Mouse (Mus musculus) ovary, adult 18-20 months (tissue): ENCODE results near the gene Mmp2.
"Not testable (repeated sequence)": the region's sequence is repeated elsewhere in the genome, so short reads cannot be mapped to it uniquely, and the experiment has no call there.

Source experiments
- DNase-seq: peaks from one replicate; pipeline ENCODE4 v3.0.0; 2022; ENCODE audit warnings: low spot score, mixed read lengths

Gene Mmp2

DNA sequence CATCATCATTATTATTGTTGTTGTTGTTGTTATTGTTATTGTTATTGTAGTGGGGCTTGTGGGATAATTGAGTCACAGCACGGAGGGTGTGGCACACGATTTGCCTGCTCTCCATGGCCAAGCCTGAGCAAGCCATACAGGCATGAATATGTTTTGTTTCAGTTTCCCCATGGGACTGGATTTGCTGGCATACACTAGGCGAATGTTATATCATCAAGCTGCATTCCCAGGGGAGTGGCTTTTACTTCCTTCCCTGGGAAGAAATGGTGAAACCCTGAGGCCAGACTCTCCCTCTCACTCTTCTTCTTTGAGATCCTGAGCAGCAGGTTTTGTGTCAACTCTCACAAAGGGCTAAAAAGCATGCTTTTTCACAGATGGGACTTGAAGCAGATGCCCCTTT is 11.5 kb downstream of the Mmp2 start:
- no peak for DNase-seq

DNA sequence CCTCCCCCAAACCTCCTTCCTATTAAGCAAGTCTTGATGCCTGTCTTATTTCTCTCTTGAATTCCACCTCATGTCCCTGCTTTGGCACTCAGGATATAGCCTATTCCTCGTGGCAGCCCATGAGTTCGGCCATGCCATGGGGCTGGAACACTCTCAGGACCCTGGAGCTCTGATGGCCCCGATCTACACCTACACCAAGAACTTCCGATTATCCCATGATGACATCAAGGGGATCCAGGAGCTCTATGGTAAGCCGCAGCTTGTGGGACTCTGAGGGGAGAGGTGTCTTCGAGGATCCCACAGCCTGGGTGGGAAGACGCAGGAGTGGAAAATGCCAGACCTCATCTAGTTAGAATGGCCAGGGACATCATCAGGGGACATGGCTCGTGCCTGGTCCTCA is 12.1 kb downstream of the Mmp2 start:
- DNase-seq, result no peak

DNA sequence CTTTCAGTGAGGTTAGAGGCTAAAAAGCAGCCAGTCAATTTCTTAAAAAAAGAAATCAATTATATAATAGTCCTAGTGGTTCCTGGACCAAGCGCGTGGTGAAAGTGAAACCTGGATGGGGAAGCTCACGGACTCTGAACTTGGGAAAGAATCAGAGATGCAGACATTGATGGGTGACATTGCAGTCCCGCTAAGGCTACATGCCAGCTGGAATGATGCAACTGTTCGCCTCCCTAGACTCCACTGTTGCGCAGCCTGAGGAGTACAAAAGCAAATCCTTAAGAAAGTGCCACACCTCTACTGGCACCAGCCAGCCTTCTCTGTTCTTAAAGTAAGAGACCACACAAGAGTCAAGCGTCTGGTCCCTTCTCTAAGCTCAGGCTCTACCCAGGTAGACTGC is 12.8 kb downstream of the Mmp2 start:
- DNase-seq, result no peak

DNA sequence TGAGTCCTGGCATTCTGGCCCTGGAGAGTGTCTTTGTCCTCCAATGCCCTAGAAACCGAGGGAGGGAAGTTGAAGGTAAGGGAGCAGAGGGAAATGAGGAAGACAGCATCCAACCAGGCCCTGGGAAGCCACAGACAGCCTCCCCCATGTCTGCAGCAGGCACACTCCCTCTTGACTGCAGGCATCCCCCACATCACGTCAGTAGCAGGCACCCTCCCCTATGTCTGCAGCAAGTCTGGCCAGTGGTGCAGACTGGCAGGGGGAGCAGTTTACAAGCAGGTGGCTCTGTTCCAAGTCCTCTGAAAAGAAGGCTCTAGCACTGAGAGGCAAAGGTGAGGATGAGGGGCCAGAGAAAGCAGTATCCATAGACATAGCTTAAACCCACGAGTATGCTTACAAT is 19.6 kb downstream of the Mmp2 start:
- DNase-seq, result peak; percentile 70

DNA sequence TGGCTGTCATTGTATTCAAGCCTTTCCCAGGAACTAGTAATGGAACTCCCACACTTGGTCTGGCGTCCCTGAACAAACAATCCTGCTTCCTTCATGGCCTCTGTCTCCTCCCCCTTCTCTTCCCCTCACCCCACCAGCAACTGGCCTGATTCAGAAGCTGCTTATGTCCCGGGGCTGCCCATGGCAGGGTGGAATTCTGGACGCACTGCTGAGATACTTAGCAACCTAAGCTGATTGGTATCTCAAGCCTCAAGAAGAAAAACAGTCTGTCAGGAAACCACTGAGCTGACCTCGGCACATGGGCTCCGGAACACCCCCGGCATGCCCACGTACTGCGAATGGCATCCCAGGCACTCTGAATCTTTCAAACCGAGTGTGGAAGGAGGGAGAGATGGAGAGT is 20.2 kb downstream of the Mmp2 start:
- DNase-seq, result peak; percentile 54

DNA sequence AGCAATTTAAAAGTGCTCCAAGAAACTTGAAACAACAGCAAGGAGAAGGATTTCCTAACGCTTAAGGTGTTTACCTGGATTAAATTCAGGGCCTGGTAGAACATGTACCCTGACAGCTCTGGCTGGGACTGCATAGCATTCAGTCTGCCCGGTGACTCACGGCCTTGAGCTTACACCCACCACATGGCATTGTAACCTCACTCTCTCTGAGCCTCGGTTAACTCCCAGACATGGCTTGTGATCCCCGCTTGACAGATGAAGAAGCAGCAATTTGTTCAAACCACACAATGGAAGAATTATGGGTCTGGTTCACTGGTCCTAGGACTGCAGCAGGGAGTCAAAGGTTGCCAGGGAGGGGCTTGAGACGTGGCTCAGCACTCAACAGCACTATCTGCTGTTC is 22.2 kb downstream of the Mmp2 start:
- DNase-seq, result peak; percentile 32

DNA sequence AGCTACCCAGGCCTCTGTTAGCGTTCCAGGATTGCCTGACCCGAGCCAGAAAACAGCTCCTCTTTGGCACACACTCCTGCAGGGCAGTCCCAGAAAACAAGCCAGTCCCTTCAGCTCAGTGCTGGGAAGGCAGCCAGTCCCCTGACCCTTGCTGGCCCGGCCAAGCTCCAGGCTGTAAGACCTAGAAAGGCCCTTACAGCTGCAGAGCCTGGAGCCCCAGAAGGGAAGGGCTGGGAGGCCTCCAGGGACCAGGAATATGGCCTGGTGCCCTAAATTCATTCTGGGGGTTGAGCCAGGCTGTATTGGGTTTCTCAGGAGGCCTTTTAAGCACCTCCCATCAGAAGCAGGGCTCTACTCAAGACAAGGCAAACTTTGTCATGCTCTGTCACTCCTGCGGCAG is 23.1 kb downstream of the Mmp2 start:
- DNase-seq, result peak; percentile 79

DNA sequence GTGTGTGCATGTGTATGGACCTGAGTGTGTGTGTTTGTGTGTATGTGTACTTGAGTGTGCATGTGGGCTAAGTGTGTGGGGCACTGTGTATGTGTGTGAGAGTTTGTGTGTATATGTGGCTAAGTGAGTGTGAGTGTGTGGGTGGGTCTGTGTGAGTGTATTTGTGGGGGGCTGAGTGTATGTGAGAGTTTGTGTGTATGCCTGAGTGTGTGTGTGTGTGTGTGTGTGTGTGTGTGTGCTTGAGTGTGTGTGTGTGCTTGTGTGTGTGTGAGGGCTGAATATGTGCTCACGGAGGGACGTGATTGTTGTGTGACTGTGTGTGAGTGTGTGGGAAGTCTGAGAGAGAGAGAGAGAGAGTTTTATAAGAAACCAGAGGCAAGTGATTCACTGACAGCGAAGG is 24.3 kb downstream of the Mmp2 start:
- DNase-seq, result no peak

DNA sequence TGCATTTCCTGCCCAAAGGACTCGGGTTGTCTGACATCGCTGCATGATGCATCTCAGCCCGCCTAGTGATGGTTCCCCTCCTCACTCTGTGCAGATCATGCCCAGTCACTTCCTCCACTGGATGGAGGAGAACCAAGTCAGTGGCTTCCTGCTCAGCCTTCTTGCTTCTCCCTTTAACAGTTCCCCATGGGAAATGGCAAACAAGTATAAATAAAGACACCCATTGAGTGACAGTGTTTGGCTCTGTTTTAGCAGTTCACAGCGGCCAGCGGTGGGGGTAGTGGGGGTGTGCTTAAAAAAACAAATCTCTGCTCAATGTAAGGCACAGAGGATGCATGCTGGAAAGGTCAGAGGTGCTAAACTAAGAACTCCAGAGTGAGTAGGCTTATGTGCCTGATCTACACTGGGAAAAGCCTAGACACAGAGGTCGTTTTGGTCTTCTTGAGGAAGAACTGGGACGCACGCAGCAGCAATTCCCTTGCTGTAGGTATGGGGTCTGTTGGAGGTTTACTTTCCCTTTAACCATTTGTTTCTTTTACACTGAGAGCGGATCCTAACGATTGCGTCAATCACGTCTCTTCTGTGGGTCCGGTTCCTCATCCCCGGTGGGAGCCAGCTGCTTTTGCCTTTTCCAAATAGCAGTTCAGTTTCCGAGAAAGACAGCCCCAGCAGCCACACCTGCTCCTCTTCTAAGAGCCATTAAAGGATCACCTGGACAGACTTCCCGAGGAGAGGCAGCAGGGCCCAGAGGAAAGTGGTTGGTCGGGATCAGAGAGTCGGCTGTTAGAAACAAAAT is 26.3 kb downstream of the Mmp2 start:
- DNase-seq, result no peak

DNA sequence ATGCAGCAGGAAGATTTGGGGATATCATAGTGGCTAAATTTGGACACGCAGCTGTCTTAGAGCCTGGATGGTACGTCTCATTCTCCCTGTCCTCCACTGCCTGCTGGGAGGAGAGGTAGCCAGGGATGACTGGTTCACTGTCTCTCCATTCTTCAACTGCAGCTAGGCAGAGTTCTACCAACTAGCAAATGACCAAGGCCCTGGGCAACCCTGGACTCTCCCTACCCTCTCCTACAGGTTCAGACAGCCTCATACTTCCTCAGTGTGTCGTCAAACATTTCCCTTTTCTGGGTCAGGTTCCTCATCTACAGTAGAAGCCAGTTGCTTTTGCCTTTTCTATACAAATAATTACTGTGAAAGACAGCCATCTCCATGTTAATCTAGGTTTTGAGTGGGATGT is 27.6 kb downstream of the Mmp2 start:
- no peak for DNase-seq

DNA sequence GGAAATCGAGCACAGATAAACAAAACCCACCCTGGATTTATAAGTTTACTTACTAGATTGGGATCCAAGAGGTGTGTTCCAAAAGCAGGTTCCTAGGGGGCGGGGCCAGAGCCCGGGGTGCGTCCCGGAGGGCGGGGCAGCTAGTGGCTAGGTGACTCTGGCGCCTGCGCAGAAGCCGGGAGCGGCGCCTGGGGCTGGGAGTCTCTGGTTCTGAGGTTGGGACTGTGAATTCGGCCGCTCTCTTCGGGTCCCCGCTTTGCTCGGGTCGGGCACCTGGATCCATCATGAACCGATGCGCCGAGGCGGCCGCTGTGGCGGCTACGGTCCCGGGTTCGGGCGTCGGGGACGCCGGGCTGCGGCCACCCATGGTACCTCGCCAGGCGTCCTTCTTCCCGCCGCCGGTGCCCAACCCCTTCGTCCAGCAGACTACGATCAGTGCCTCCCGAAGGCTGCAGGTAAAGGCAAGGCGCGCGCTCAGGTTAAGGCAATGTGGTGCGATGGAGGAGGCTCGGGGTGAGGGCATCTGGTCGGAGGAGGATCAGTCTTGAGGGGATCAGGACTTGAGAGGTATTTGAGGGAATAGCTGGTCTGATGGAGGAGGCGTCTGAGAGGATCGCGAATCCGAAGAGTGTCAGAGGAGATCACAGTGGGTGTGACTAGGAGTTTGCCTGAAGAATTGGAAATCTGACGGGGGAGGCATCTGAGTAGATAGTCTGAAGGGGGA is 28.2 kb downstream of the Mmp2 start, which contains the start of gene Lpcat2:
Gene Lpcat2, plus strand, starts transcription at position 169 of the 724 bp plus-strand sequence.
- peak; percentile 59 for DNase-seq

DNA sequence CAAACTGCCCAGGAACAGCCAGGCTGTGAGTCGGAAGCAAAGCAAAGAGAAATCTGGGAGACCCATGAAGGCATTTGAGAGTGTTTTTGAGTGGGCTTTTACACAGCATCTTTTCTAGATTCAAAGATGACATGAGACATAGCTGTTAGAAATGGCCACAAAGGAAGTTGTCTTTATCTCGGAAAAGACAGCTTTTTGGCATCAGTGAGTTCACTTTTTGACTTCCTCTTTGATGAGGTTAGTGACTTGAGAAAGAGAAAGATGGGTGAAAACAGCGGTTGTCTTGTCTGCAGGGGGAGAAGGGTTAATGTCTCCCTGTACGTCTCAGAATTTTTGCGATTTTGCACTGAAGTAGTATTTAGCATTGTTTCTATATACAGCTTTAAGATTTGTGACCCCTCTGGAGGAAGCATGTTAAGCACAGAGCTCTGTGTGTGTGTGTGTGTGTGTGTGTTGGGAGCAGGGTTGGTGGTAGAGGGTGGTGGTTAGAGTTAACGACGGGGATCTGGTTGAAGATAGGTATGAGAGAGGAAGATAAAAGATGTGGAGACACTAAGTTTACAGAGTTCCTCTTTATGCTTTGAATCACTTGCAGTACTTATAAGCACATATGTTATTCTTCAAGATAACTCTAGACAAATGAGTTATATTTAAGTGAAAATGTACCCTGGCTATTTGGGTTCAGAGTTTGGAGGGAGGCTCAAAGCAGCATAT is 29.3 kb downstream of the Mmp2 start:
- no peak for DNase-seq

DNA sequence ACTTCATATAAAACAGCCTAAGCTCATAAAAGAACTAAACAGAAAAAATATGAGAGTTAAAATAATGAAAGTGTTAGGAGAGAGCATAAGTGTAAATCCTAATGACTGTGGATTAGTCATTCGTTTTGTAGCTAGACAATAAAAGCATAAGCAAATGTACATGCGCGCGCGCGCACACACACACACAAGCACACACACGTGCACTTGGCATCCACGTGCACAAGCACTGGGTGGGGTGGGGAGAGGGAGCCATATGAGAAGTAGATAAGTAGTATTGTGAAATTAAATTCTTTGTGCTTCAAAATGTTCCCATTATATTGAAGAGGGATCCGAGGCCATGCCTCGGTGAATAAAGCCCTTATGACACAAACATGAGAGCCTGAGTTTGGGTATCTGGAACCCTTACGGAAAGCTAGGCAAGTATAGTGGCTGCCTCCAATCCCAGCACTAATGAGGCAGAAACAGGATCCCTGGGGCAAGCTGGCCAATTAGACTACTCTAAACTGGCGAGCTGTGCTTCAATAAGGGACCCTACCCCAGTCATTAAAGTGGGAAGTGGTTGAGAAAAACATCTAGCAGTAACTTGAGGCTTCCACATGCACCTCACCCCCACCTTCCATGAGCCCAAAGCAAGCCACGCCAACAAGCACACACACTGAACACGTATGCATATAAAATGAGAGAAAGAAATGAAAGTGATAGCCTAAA is 31.5 kb downstream of the Mmp2 start:
- no peak for DNase-seq

DNA sequence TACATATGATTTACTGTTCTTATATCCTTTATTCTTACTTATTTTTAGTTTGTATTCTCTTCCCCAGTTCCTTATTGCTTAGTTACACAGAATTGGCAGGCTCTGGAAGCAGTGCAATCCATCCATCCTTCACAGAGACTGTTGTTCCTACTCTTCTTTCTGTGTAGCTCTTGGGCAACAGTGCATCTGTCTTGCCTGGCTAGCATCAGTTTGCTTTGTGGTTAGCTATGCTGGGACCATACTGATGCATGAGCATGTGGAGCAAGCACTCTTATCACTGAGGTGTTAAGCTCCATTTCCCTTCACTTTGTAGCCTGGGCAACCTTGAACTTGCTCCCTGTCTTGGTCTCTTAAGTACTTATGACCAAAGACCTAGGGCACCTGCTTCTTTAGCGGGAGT is 34.9 kb downstream of the Mmp2 start:
- DNase-seq, result no peak

DNA sequence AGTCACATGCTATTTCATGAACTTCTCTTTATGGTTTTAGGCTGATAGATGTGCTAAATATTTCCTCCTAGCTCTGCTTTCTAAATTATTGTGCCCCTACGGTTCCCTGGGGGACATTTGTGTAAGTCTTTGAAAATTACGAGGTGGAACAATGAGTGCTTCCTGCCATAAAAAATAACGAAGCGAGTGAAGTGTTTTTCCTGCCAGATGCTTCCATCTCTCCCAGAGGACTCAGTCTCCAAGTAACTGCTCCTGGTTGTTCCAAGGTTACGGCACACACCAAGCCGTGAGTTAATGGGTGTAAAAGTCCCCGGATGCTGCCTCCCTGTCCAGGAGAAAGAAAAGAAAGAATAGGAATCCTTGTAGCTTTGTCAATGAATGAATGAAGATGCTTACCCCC is 43.2 kb downstream of the Mmp2 start:
- no peak for DNase-seq

DNA sequence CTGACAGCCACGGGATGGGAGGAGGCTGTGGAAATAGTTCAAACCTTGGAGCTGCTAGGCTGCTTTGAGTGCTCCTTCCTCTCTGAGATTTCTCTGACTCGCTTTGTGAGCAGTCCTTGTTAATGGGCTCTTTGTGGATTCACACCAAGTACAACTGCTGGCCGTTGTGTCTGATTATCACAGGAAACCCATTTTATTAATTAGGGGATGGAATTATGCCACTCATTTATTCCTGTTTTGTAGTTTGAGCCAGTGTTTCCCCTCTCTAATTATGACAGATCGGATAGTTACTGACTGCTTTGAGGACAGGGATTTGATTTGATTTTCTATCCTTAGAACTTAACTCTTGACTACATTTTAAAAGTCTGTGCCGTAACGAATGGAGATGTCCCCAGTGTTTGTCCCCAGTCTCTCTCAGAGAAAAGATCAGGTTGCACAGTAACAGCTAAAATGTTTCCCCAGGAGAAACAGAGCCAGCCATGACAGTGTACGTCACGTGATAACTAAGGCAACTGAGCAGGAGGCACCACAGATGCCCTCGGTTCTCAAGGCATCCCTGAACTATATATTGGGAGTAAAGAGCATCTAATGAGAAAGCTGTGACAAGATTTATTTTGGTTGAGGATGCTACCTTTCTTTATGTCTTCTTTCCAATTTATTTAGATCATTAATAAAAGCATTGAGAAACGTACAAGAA is 45.1 kb downstream of the Mmp2 start:
- no peak for DNase-seq

DNA sequence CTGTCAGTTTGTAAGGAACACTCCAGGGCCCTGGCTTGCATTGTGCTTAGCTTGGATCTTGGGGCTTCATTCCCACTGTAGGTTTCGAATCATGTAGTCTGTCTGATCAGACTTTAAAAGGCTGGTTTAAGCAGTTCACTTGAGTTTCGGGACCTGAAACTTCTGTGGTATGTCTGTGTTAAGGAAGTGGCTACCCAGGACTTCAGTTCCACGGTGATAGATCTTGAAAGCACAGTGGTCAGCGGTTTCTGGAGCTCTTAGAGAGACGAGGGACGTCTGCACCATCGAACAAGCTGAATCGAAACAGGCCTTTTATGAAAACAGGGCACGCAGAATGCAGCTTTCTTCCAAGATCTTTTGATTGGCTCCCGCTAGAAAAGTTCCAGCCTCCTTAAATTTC is 48.7 kb downstream of the Mmp2 start:
- no peak for DNase-seq

DNA sequence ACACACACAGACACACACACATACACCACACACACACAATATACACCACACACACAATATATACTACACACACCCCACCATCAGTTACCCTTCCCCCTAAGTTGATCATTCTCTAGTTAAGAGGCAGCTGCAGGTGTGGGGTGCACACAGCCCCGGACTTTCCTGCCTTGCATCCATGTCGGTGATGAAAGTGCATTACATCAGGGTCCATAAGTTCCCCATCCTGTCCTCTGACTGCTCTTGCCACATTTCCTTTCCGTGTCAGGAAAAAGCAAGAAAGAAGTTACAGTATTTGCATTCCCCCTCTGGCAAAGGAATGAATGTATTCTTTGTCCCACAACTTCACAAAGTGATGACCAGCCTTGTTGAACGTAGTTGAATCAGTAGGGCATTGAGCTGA is 54.2 kb downstream of the Mmp2 start:
- DNase-seq, result no peak

DNA sequence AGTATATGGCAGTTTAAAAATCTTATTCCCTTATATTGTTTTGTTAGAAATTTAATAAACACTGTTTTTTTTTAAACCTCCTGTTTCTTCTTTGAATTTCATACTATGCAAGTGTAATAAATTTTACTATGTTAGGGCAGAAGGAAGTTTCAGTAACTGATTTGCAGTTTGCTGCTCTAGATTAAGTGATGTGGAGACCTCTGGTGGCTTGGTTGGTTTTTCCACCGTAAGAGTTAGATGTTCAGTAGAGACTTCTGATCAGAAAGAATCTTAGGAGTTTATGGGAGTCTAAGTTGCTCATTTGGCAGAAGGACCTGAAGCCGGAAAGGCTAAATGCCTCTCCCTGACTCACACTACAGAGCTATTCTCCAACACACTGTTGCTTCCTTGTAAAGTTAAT is 56.7 kb downstream of the Mmp2 start:
- DNase-seq, result no peak

DNA sequence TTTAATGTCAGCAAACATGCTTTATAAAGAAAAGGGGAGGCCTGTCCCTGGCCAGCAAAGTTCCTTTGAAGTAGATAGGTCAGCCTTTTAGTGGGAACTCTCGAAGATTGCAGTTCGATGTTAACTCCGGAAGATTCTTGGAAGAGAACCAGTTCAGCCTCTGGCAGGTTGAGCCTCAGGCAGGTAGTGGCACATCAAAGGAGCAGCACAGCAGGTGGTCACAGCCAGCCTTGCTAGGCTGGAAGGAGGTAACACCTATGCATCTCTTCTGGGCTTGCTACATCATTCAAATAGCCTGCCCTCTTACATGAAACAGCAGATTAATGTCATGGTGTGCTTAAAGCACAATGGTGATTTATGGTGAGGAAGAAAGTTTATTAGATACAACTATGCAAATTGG is 65.1 kb downstream of the Mmp2 start:
- DNase-seq, result not testable (repeated sequence)

DNA sequence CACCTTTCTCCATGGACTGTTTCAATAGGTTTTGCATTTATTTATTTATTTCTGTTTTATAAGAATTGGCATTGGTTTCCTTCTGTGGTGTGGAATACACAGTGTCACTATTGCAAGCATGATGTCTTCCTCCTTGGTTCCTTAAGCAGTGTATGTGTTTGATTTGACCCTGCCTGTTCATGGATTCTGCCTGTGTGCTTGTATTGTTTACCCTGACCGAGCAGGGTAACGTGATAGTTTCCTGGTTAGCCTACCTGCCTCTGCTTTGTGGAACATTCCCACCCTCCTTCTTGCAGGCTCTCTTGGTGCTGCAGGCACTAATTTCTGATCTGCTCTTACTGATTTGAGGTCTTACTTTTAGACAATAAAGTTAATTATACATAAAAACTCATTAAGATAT is 66.8 kb downstream of the Mmp2 start:
- DNase-seq, result no peak

DNA sequence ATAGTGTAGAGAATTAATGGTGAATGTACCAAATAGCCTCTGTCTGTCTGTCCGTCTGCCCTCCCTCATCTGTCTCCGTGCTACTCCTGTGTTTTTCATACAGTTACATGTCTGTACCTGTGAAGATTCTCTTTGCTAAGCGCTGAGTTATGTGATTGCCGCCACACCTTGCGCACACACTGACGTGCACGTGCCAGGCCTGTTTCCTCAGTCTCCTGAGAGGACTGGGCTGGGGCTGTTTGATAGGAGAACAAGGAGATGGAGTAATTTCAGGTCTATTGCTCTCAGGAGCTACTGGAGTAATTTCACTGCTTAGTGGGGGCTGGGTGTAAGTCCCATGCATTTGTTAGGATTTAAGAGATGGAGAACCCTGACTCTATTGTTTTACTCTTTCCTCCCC is 68.0 kb downstream of the Mmp2 start:
- no peak for DNase-seq
